Mouse (Mus musculus): ENCODE measurements around the gene Olfr1480.

Olfr1480 gene

DNA sequence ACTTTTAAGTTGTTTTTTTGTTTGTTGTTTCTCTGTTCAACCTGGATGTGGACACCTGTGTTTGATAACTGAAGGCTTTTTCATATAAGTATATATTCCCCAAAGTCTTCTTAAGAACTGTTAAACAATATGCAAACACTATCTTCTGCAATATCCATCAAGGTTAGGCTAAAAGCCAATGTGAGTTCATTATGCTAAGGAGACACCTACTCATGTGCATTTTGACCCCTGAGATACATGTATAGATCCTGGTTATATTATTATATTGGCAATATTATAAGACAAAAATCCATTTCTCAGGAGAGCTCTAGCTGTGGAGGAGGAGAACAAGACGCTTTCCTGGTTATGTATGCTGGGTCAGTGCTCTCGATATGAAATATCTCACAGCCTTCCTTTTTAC is at the start of gene Olfr1480:
Olfr1480 (plus strand) TSS at position 301 of the 400 bp plus-strand sequence.
- DNase-seq (ENCODE audit: low spot score in 2 of 2) = no peak

DNA sequence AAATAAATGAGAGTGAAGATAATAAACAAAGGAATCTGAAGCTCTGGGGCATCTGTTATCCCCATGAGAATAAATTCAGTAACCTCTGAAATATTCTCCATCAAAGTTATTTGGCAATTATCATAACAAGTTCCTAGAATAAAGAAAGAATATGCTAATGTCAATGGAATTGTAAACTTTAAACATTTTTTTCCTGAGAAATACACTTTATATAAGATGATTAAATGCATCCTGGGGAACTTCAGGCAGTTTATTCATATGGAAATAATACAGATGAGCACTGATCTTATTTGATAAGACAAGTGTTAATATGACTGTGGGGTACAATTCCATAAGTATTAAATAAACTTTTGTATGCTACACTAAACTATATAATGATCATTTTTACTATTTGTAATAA is 47.6 kb upstream of the Olfr1480 start, which contains the start of gene Olfr1475:
Olfr1475 (minus strand) TSS at position 101 of the 400 bp plus-strand sequence.
- DNase-seq (ENCODE audit: low spot score in 2 of 2) = no peak

- no peak for DNase-seq (ENCODE audit: low spot score in 2 of 2)
Observed at GRCm38 (mm10) chr19:13500246-13500645, 27.5 kb upstream of the Olfr1480 start, which contains the start of gene Olfr1477. Olfr1477 (plus strand) TSS chr19:13500546.
